Mouse (Mus musculus) myocyte (in vitro differentiated cells): ENCODE data around the gene Tbc1d13. TPM values are rescaled to one million over a fixed set of nuclear protein-coding genes. Genes with fewer than 3 reads are reported as not detected.
"Not testable (repeated sequence)": the region's sequence is repeated elsewhere in the genome, so short reads cannot be mapped to it uniquely, and the experiment has no call there.

Source experiments
- H3K27me3 ChIP-seq: one replicate; pipeline ENCODE4 v1.6.1; 2011; ENCODE audit not compliant: control insufficient read depth, insufficient read depth, insufficient read length
- H3K36me3 ChIP-seq: one replicate; pipeline ENCODE4 v1.6.1; 2011; ENCODE audit not compliant: control insufficient read depth, insufficient read depth
- H3K4me2 ChIP-seq: one replicate; pipeline ENCODE4 v1.6.1; 2011; ENCODE audit warnings: low read depth, control low read depth
- H3K4me3 ChIP-seq: one replicate; pipeline ENCODE4 v1.5.1; 2011; ENCODE audit warnings: mild to moderate bottlenecking, control low read depth, moderate library complexity
- H3K79me2 ChIP-seq: one replicate; pipeline ENCODE4 v1.6.1; 2011; ENCODE audit not compliant: control insufficient read depth, insufficient read depth
- H3ac ChIP-seq: one replicate; pipeline ENCODE4 v1.6.1; 2011; ENCODE audit not compliant: control insufficient read depth, insufficient read length
- CEBPB ChIP-seq: IDR thresholded peaks from 2 replicates; pipeline ENCODE4 v1.6.1; 2011; ENCODE audit warnings: mild to moderate bottlenecking, moderate library complexity; ENCODE audit not compliant: poor library complexity, insufficient read depth, severe bottlenecking
- E2F4 ChIP-seq: IDR thresholded peaks from one replicate; pipeline ENCODE4 v1.6.1; 2011; ENCODE audit warnings: mild to moderate bottlenecking, control low read depth, moderate library complexity; ENCODE audit not compliant: insufficient read depth
- MAX ChIP-seq: IDR thresholded peaks from one replicate; pipeline ENCODE4 v1.6.1; 2011; ENCODE audit warnings: low read depth, mild to moderate bottlenecking, control low read depth
- MYOD1 ChIP-seq, 3 experiments: IDR thresholded peaks; one replicate each; pipeline ENCODE4 v1.6.1; 2011; ENCODE audit warnings: control low read depth in 2 of 3, low read depth in 2 of 3, mild to moderate bottlenecking in 2 of 3, moderate library complexity in 1 of 3; ENCODE audit not compliant: insufficient read length in 2 of 3, control insufficient read depth in 1 of 3
- MYOG ChIP-seq, 3 experiments: IDR thresholded peaks; one replicate each; pipeline ENCODE4 v1.6.1; 2011; ENCODE audit warnings: control low read depth in 2 of 3, low read depth in 2 of 3, mild to moderate bottlenecking in 2 of 3; ENCODE audit not compliant: insufficient read length in 2 of 3, control insufficient read depth in 1 of 3, insufficient read depth in 1 of 3
- POLR2A ChIP-seq: IDR thresholded peaks from one replicate; pipeline ENCODE4 v1.6.1; 2011; ENCODE audit warnings: low read depth, mild to moderate bottlenecking, control low read depth, moderate library complexity; ENCODE audit not compliant: insufficient read length
- POLR2AphosphoS2 ChIP-seq: IDR thresholded peaks from one replicate; pipeline ENCODE4 v1.6.1; 2011; ENCODE audit warnings: low read depth, control low read depth; ENCODE audit not compliant: insufficient read length
- REST ChIP-seq: IDR thresholded peaks from one replicate; pipeline ENCODE4 v1.6.1; 2011; ENCODE audit warnings: mild to moderate bottlenecking, control low read depth, moderate library complexity; ENCODE audit not compliant: insufficient read depth, insufficient read length
- SRF ChIP-seq: IDR thresholded peaks from one replicate; pipeline ENCODE4 v1.6.1; 2011; ENCODE audit warnings: low read depth; ENCODE audit not compliant: control insufficient read depth, insufficient read length
- TCF12 ChIP-seq: IDR thresholded peaks from one replicate; pipeline ENCODE4 v1.6.1; 2011; ENCODE audit warnings: mild to moderate bottlenecking, control low read depth; ENCODE audit not compliant: poor library complexity, insufficient read depth, severe bottlenecking
- TCF3 ChIP-seq: IDR thresholded peaks from one replicate; pipeline ENCODE4 v1.6.1; 2011; ENCODE audit warnings: low read depth, control low read depth; ENCODE audit not compliant: insufficient read length
- USF1 ChIP-seq: IDR thresholded peaks from one replicate; pipeline ENCODE4 v1.6.1; 2011; ENCODE audit warnings: low read depth, mild to moderate bottlenecking, control low read depth, moderate library complexity
- polyA plus RNA-seq: library from polyadenylated mRNA; unstranded; fragments of >200 nt; fragmentation: generic; extraction: Trizol; gene quantifications from one replicate; pipeline ENCODE4 v1.2.1, GENCODE M21; 2012; ENCODE audit warnings: missing spikeins

Tbc1d13 gene
- polyA plus RNA-seq, 1 experiment = 25.8 TPM

DNA sequence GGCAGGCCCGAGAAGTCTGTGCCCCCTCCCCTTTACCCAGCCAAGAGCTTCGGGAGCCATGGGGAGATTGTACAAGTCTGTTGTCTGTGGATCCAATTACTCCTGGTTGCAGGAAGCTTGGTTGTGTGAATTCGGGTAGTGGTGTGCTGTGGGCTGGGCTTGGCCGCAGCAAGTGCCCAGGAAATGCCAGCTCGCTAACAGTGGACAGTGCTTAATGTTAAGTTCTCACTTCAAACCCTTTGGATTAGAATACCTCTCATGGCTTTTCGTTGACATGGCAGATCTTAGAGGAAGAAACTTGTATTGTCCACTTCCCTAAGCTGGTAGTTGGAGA lies 799 bp downstream of the Tbc1d13 start:
- peaks cover 12% of the 10 kb centered on the region for H3K79me2 ChIP-seq
- peak overlapping the region; percentile 95 for H3K4me3 ChIP-seq
- no peak for TF ChIP-seq MYOD1 (IDR thresholded peaks at IDR 0.05; ENCODE audit: control insufficient read depth in 1 of 3, insufficient read length in 2 of 3, low read depth in 2 of 3)
- TF ChIP-seq TCF3 = no peak
- no peak for TF ChIP-seq REST
- no peak for TF ChIP-seq USF1
- peak overlapping the region; percentile 38 for H3ac ChIP-seq
- H3K27me3 ChIP-seq = no peaks in the 10 kb centered on the region
- H3K36me3 ChIP-seq = peaks cover 10% of the 10 kb centered on the region
- peak overlapping the region; percentile 86 for H3K4me2 ChIP-seq

DNA sequence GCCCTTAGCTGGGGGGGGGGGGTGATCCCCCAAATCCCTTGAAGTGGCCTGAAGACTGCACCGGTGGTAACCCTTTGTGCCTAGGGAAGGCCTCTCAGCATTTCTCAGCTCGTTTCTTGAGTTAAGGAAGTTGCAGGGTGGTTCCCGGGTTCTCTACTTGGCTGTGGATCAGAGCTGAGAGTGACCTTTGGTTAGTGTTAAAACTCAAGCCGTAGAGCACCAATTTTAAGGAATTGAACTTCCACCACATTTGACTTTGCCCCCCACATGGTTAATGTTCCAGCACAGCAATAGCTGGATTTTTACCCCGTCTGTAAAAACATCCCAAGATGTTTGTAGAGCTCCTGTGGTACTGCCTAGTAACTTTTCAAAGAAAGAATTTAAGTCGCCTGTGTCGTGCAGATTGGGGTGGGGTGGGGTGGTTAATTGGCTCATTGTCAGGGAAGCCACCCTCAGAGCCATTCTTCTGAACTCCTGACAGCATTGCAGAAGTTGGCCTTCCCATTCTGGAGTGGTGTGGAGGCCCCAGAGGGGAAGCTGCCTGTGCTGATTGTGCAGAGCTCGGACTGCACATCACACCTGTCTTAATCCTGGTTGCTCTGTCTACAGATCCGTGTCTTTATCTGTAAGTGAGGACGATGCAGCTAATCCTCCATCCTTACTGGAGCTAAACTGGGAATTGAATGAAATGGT lies 1.5 kb downstream of the Tbc1d13 start:
- H3K36me3 ChIP-seq = peaks cover 10% of the 10 kb centered on the region
- H3K79me2 ChIP-seq = peaks cover 12% of the 10 kb centered on the region
- H3K27me3 ChIP-seq = no peaks in the 10 kb centered on the region
- H3K4me2 ChIP-seq = peak overlapping the region; percentile 86
- H3K4me3 ChIP-seq = peak overlapping the region; percentile 95
- TF ChIP-seq POLR2A = no peak
- TF ChIP-seq TCF3 = no peak
- TF ChIP-seq E2F4 = no peak
- TF ChIP-seq TCF12 = no peak
- no peak for TF ChIP-seq CEBPB
- TF ChIP-seq MYOG (IDR thresholded peaks at IDR 0.05; ENCODE audit: control insufficient read depth in 1 of 3, insufficient read depth in 1 of 3, insufficient read length in 2 of 3, low read depth in 2 of 3) = no peak
- no peak for TF ChIP-seq MYOD1 (IDR thresholded peaks at IDR 0.05; ENCODE audit: control insufficient read depth in 1 of 3, insufficient read length in 2 of 3, low read depth in 2 of 3)
- no peak for TF ChIP-seq SRF
- TF ChIP-seq POLR2AphosphoS2 = no peak
- TF ChIP-seq USF1 = no peak
- TF ChIP-seq MAX = no peak
- H3ac ChIP-seq = no peak overlapping the region

DNA sequence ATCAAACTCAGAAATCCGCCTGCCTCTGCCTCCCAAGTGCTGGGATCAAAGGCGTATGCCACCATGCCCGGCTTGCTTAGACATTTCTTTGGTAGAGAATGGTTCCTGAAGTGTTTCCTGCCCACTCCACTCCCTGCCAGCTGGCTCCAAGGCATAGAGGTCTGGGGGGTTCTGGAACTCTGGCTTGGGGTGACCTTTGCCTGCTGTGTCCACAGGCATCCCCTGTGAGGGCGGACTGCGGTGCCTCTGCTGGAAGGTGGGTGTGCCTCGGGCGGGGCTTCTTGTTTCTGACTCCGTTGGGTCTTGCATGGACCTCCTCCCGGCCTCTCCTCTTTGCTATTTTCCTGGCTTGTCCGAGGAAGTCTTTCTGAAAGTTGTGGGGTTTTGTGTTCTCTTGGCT lies 2.9 kb downstream of the Tbc1d13 start:
- Histone ChIP-seq H3K4me2 (no peak overlapping the region), H3K36me3 (peaks cover 22% of the 10 kb centered on the region), H3K4me3 (no peak overlapping the region), H3K27me3 (no peaks in the 10 kb centered on the region), H3K79me2 (peaks cover 12% of the 10 kb centered on the region), H3ac (no peak overlapping the region)
- TF ChIP-seq TCF12 (no peak), TCF3 (no peak), MYOD1 (IDR thresholded peaks at IDR 0.05; ENCODE audit: control insufficient read depth in 1 of 3, insufficient read length in 2 of 3, low read depth in 2 of 3) (no peak), POLR2AphosphoS2 (no peak), REST (no peak)

DNA sequence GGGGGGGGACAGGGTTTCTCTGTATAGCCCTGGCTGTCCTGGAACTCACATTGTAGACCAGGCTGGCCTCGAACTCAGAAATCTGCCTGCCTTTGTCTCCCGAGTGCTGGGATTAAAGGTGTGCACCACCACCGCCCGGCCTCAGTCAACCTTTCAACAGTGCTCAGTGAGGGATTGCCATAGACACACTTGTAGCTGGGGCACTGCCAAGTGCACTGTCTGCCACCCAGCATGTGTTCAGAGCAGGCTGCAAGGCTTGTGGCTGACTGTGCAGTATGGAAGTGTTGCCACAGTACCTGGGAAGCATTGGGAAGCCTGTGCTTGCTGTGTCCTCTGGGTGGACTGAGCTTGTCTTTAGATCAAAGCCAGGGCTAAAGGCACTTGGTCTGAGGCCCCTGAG lies 6.5 kb downstream of the Tbc1d13 start:
- H3ac ChIP-seq, H3K4me3 ChIP-seq, H3K27me3 ChIP-seq, H3K4me2 ChIP-seq, H3K79me2 ChIP-seq: not testable (repeated sequence)
- peaks cover 35% of the 10 kb centered on the region for H3K36me3 ChIP-seq

DNA sequence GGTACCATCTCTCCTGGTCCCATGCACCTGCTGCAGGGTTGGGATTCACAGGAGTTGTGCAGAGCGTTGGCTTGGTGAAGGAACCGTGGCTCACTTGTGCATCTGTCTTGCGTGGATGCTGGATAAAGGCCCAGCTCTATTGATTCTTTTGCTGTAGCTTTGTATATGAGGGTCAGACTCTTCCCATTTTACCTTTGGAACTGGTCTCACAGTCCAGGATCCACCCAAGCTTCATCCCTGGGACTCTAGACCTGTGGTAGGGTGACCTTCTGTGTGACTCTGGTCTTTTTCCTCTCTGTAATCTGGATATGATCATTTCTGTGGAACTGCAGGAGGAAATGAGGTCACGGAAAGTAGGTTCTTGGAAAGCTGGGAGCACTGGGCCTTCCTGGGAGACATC lies 10.9 kb downstream of the Tbc1d13 start:
- Histone ChIP-seq H3ac (no peak overlapping the region), H3K27me3 (no peaks in the 10 kb centered on the region), H3K79me2 (no peaks in the 10 kb centered on the region), H3K4me3 (no peak overlapping the region), H3K4me2 (no peak overlapping the region), H3K36me3 (peaks cover 24% of the 10 kb centered on the region)
- no peak for TF ChIP-seq MYOD1 (IDR thresholded peaks at IDR 0.05; ENCODE audit: control insufficient read depth in 1 of 3, insufficient read length in 2 of 3, low read depth in 2 of 3)
- no peak for TF ChIP-seq TCF12
- TF ChIP-seq USF1 = no peak
- no peak for TF ChIP-seq CEBPB
- no peak for TF ChIP-seq MAX
- no peak for TF ChIP-seq REST
- TF ChIP-seq POLR2AphosphoS2 = no peak
- TF ChIP-seq MYOG (IDR thresholded peaks at IDR 0.05; ENCODE audit: control insufficient read depth in 1 of 3, insufficient read depth in 1 of 3, insufficient read length in 2 of 3, low read depth in 2 of 3) = no peak
- TF ChIP-seq SRF = no peak
- no peak for TF ChIP-seq E2F4
- no peak for TF ChIP-seq POLR2A
- no peak for TF ChIP-seq TCF3

DNA sequence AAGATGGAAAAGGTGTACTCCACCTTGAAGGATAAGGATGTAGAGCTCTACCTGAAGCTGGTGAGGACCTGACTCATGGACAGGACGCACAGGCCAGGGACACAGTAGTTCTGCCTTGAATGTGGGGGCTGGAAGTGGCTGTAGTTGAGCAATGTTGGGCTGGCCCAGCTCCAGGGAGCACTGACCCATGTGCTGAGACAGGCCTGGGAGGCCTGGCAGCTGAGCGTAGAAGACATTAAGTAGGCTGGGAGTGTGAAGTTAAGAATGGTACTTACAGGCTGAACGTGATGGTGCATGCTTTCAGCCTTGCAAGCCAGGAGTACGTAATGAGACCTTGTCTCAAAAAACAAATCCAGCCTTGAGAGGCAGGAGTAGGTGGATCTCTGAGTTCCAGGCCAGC lies 13.9 kb downstream of the Tbc1d13 start:
- Histone ChIP-seq H3K79me2 (no peaks in the 10 kb centered on the region), H3K36me3 (peaks cover 5% of the 10 kb centered on the region), H3K27me3 (no peaks in the 10 kb centered on the region), H3ac (no peak overlapping the region), H3K4me3 (no peak overlapping the region), H3K4me2 (no peak overlapping the region)
- TF ChIP-seq MAX (no peak), TCF3 (no peak), REST (no peak), POLR2A (no peak), CEBPB (no peak), USF1 (no peak), SRF (no peak), E2F4 (no peak), POLR2AphosphoS2 (no peak), MYOD1 (IDR thresholded peaks at IDR 0.05; ENCODE audit: control insufficient read depth in 1 of 3, insufficient read length in 2 of 3, low read depth in 2 of 3) (no peak), MYOG (IDR thresholded peaks at IDR 0.05; ENCODE audit: control insufficient read depth in 1 of 3, insufficient read depth in 1 of 3, insufficient read length in 2 of 3, low read depth in 2 of 3) (no peak), TCF12 (no peak)
